Mouse (Mus musculus): Measurements from ENCODE around the gene Arl14.

Gene Arl14

GRCm38 (mm10) chr3:69221806-69222501, at the start of gene Arl14:
Gene Arl14 (plus strand): TSS chr3:69222419.
- DNase-seq, result no peak

- DNase-seq, result no peak
Observed at GRCm38 (mm10) chr3:69175229-69175628, 47.0 kb upstream of the Arl14 start.

- DNase-seq, result no peak
Observed at GRCm38 (mm10) chr3:69177168-69177797, 44.9 kb upstream of the Arl14 start.

- DNase-seq, result no peak
Observed at GRCm38 (mm10) chr3:69177914-69178313, 44.3 kb upstream of the Arl14 start.

GRCm38 (mm10) chr3:69178365-69179004, 43.7 kb upstream of the Arl14 start:
- no peak for DNase-seq

GRCm38 (mm10) chr3:69181531-69181930, 40.7 kb upstream of the Arl14 start:
- DNase-seq, result no peak

GRCm38 (mm10) chr3:69182225-69182624, 40.0 kb upstream of the Arl14 start:
- no peak for DNase-seq

GRCm38 (mm10) chr3:69185244-69185643, 37.0 kb upstream of the Arl14 start:
- no peak for DNase-seq

- DNase-seq, result no peak
Observed at GRCm38 (mm10) chr3:69186031-69186430, 36.2 kb upstream of the Arl14 start.

- no peak for DNase-seq
Observed at GRCm38 (mm10) chr3:69186643-69187042, 35.6 kb upstream of the Arl14 start.

GRCm38 (mm10) chr3:69192995-69193394, 29.2 kb upstream of the Arl14 start:
- DNase-seq, result no peak

- no peak for DNase-seq
Observed at GRCm38 (mm10) chr3:69194496-69194895, 27.7 kb upstream of the Arl14 start.

- DNase-seq, result no peak
Observed at GRCm38 (mm10) chr3:69195251-69195650, 27.0 kb upstream of the Arl14 start.

GRCm38 (mm10) chr3:69198098-69198497, 24.1 kb upstream of the Arl14 start:
- DNase-seq, result no peak

GRCm38 (mm10) chr3:69200251-69200650, 22.0 kb upstream of the Arl14 start:
- DNase-seq, result no peak

GRCm38 (mm10) chr3:69201206-69201605, 21.0 kb upstream of the Arl14 start:
- DNase-seq, result no peak

GRCm38 (mm10) chr3:69202876-69203275, 19.3 kb upstream of the Arl14 start:
- DNase-seq, result no peak

- peak; percentile 2 for DNase-seq
Observed at GRCm38 (mm10) chr3:69205266-69206054, 16.8 kb upstream of the Arl14 start.

- no peak for DNase-seq
Observed at GRCm38 (mm10) chr3:69206193-69206893, 15.9 kb upstream of the Arl14 start.

GRCm38 (mm10) chr3:69208441-69209309, 13.5 kb upstream of the Arl14 start:
- peak; percentile 6 for DNase-seq

GRCm38 (mm10) chr3:69212246-69212645, 10.0 kb upstream of the Arl14 start:
- no peak for DNase-seq

GRCm38 (mm10) chr3:69213465-69213864, 8.8 kb upstream of the Arl14 start:
- DNase-seq, result no peak

All from lung, postnatal 14 days (tissue).